Mouse (Mus musculus): Measurements from ENCODE around the gene Pde1b.

Gene Pde1b

GRCm38 (mm10) chr15:103509317-103509716 lies 6.5 kb downstream of the Pde1b start:
- no peak for DNase-seq (ENCODE audit: low spot score in 2 of 2)

- DNase-seq (ENCODE audit: low spot score in 2 of 2) = no peak
Observed at GRCm38 (mm10) chr15:103511652-103512051, 8.8 kb downstream of the Pde1b start.

- no peak for DNase-seq (ENCODE audit: low spot score in 2 of 2)
Observed at GRCm38 (mm10) chr15:103513621-103514031, 10.8 kb downstream of the Pde1b start.

DNA sequence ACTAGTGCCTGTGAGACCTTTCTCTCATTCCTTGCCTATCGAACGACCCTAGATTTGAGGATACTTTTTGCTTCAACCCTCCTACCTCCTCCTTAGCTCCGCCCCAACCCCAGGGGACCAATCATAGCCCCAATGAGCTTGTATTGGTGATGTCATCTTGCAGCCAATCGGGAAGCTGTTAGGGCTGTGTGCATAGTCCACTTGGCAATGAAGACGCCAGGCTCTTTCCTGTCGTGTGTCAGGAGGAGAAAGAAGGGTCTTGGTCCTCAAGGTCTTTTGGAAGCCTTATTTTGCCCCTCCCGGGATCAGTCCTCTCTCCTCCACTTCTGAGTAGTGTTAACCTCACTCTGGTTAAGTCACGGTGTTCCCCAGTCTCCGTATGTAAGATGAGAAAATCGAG lies 11.3 kb downstream of the Pde1b start:
- DNase-seq (ENCODE audit: low spot score in 2 of 2) = peak; percentile 63 to 77

- no peak for DNase-seq (ENCODE audit: low spot score in 2 of 2)
Observed at GRCm38 (mm10) chr15:103514914-103515313, 12.1 kb downstream of the Pde1b start.

GRCm38 (mm10) chr15:103518600-103519385 lies 16.0 kb downstream of the Pde1b start:
- no peak for DNase-seq (ENCODE audit: low spot score in 2 of 2)

DNA sequence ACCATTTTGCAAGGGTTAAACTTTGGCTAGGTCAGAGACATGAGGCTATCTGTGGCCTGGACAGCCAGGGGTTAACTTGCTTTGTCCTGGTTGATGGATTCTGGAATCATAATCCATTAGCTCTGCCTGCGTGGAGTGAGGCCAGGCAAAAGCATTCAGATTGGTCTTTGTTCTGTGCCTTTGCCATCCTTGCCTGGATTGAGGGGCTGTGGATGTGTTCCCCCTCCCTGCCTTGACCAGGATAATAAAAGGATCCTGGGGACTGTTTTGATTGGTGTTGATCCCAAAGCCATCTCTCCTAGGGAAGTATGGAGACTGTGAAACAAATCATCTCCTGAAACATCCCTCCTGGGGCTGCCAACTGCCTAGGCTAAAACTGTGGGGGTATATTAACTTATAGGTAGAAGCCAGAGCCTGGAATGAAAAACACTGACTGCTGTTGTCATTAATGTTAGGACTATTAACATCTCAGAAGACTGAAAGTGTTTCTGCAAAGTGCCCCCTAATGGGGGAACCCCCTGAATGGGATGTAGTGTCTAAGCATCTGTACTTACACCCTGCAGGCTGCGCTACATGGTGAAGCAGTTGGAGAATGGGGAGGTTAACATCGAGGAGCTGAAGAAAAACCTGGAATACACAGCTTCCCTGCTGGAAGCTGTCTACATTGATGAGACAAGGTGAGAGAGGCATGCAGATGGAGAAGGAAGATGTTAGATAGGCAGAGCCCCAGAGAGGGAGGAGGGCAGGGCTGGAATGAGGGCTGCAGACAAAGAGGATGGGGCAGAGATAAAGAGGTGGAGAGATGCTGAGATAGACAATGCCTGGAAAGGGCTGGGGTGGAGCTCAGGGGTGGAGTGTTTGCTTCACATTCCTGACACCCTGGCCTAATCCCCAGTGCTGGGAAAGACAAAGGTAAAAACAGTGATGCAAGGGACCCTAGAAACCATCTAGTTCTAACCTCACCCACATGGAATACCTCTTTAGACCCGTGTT lies 16.8 kb downstream of the Pde1b start:
- DNase-seq (ENCODE audit: low spot score in 2 of 2) = no peak

DNA sequence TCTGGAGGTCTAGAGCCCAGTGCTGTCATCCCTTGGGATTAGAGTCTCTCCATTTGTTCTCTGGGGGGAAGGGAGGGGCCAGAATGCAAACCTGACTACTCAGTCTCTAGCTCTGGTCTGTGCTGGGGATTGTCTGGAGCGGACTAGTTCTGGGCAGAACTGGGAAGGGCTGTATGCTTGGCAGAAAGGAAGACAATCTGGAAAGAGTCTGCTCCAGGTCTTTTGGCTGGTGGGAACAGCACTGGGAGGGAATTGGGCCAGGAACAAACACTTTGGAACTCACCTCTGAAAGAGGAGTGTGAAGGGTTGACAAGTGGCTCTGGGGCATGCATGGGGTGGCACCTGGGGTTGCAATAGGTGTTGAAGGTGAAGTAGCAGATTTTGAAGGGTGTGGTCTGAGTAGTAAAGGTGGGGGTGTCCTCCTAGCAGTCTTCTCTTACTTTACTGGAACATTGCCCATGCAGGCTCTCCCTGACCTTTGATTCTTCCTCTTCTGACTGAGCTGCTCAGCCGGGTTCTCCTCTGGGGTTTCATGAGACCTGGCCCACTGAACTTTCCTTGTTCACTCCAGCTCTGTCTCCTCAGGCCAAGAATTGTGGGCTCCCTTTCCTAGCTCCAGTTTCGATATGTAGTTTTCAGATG lies 19.7 kb downstream of the Pde1b start:
- DNase-seq (ENCODE audit: low spot score in 2 of 2) = no peak

DNA sequence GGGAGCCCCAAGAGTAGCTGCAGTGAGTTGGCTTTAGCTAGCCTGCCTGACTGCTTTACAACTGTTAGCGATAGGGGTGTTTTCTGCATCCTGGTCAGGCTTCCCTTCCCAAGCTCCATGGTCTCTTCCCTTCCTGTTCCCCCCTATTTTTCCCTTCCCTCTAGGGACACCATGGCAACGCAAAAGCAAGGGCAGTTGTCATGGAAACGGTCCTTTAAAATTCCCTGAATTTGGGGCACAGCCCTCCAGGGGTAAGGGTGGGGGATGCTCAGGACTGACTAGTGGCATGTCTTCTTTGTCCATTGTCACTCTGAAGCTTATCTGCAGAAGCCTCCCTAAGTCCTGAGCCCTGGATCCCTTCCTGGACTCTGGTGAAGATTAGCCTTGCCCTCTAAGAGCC lies 20.3 kb downstream of the Pde1b start:
- no peak for DNase-seq (ENCODE audit: low spot score in 2 of 2)

DNA sequence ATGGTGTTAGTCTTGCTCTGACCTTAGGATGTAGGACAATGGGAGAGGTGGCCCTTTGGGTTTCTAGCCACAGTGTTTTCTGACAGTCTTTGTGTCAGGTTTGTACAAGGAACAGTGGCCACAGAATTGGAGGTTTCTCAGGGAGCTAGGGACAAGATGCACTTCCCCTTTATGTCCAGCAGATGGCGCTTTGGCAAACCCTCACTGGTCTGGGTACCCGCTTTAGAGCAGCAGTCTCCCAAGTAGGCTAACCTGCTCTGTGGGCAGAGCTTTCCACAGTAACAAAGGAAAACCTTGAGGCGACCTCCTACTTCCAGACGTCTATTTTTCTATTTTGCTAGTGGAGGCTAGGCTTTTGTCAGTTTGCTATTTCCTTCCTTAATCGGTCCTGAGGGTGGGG lies 27.5 kb downstream of the Pde1b start:
- DNase-seq (ENCODE audit: low spot score in 2 of 2) = peak in 1 of 2 experiments; percentile 63

DNA sequence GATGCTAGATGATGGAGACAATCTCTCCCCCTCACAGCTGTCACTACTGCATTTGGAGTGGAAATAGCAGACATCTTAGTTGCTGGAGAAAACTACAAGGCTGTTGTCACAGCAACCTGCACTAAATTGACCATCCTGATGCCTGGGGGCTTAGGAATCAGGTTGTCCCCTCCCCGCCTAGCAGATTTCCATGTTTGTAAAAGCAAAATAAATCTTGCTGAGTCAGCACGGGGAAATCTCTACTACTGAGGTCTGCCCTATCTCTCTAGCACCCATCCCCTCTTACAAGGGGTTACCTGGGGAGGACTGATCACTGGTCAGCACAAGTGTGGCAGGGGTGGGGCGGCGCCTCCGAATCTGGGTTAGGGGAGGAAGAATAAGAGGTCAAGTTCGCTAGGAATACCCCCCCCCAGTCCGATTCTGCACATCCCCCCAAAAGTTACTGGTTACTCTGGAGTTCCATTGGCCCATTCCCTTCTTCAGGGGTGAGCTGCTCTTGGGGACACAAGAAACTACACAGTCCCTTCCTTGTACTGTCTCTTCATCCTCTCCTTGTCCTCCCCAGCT lies 31.3 kb downstream of the Pde1b start:
- no peak for DNase-seq (ENCODE audit: low spot score in 2 of 2)

DNA sequence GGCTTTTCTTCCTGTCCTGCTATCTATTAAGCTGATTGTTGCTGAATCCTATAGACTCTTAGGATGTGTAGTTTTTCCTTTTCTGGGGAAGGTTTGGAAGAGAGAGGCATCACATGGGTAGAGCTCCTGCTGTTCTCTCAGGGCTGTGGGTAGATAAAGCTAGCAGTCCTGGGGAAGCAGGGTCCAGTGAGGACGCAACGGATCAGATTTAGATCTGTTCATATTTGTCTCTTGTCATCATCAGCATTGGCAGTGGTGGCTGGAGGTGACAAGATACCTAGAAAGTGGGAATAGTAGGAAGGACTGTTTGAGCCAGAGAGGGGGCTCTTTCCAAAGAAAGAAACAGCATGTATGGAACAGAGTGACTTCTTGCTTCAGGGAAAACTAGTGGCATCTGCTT lies 32.2 kb downstream of the Pde1b start:
- DNase-seq (ENCODE audit: low spot score in 2 of 2) = no peak

- DNase-seq (ENCODE audit: low spot score in 2 of 2) = no peak
Observed at GRCm38 (mm10) chr15:103535786-103536185, 33.0 kb downstream of the Pde1b start.

DNA sequence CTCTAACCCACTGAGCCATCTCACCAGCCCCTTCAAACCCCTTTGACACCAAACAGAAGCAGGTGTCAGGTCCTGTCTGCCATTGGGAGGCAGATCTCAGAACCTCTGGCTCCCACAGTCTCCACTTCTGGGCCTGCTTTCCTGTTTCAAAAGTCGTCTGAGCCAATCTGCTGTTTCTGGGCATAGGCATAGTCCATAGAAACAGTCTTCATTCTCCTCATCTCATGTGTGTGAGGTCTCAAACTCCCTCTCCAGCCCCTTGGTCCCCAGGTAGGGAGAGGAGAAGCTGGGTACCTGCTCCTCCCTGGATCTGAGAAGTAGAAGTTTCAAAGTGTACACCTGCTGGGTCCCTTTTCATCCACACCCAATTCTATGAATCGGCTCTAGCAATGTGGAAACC lies 33.6 kb downstream of the Pde1b start:
- DNase-seq (ENCODE audit: low spot score in 2 of 2) = no peak

- DNase-seq (ENCODE audit: low spot score in 2 of 2) = peak; percentile 67 to 75
Observed at GRCm38 (mm10) chr15:103537011-103537821, 34.4 kb downstream of the Pde1b start.

GRCm38 (mm10) chr15:103537822-103538213 lies 35.0 kb downstream of the Pde1b start, which contains the start of gene Ppp1r1a:
TSS of gene Ppp1r1a (minus strand) at chr15:103538003.
- peak; percentile 63 to 72 for DNase-seq (ENCODE audit: low spot score in 2 of 2)

DNA sequence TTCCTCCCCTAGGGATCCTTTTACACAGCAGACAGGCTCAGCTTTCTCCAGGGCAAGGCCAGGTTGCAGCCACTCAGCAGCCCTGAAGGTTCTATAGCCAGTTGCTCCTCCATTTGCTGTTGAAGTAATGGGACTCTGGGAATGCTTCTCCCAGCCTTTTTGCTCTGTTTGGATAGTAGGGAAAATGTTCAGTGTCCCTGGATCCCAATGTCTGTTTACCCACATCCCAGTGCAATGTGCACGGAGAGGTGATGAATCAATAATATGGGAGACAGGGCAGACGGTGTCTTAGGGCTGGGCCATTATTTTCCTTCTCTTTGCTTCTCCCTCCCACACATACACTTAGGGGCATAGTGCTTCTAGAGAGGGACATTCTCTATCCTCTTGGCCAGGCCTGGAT lies 36.4 kb downstream of the Pde1b start:
- DNase-seq (ENCODE audit: low spot score in 2 of 2) = no peak

DNA sequence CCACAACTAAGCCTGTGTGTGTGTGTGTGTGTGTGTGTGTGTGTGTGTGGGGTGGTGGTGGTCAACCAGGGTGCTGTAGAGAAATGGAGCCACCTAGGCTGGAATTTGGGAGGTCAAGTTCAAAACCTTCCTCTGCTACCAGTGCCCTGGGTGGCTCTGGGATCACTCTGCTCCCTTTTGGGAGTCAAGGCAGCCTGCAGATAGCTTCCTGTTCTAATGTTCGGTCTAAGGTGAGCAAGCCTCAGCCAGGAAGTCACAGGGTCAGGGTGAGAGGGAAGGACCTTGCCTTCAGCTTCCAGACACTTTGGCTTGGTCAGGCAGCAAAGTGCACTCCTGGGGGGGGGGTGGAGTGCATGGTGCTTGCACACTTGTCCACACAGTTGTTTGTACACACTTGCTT lies 37.8 kb downstream of the Pde1b start:
- DNase-seq (ENCODE audit: low spot score in 2 of 2) = no peak

GRCm38 (mm10) chr15:103542526-103542925 lies 39.7 kb downstream of the Pde1b start:
- DNase-seq (ENCODE audit: low spot score in 2 of 2) = no peak

GRCm38 (mm10) chr15:103547983-103548382 lies 45.1 kb downstream of the Pde1b start:
- DNase-seq (ENCODE audit: low spot score in 2 of 2) = no peak

DNA sequence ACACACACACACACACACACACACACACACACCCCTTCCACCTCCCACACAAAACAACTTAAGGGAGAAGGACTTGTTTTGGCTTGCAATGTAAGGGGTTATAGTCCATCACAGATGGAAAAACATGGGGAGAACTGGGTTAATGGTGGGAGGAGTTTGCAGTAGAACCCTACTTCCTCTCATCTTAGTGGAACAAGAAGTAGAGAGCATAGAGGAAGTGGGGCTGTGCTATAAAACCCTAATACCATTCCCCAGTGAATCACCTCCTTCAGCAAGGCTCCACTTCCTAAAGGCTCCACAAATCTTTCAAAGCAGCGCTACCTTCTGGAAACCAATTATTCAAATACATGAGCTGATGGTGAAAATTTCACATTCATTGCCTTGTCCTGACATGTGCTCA lies 46.6 kb downstream of the Pde1b start:
- DNase-seq (ENCODE audit: low spot score in 2 of 2) = no peak

All from right cerebral cortex, postnatal 36 days (tissue).